Mouse (Mus musculus): ENCODE results near the gene Tbc1d10b.

DNA sequence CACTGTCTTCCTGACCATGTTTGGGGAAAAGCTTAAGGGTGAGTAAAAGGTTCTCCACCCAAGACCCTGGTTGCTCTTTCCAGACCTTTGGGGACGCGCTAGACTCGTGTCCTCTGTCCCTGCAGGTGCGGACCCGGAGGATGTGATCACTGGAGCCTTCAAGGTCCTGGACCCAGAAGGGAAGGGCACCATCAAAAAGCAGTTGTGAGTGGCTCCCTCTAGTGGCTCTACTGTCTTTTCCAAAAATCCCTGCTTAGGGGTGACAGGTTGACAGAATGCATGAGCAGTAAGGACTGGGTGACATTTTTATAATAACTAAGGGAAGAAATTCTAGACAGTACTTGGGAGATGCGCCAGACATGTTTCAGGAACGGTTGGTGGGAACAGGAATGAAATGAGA is 5.2 kb upstream of the Tbc1d10b start:
- TF ChIP-seq MYOD1 (IDR thresholded peaks at IDR 0.05; ENCODE audit: control insufficient read depth in 1 of 3, insufficient read length in 2 of 3, low read depth in 2 of 3) (no peak), USF1 (IDR thresholded peaks at IDR 0.05; ENCODE audit: low read depth) (no peak), POLR2A (IDR thresholded peaks at IDR 0.05; ENCODE audit: insufficient read length, low read depth) (no peak), MYOG (IDR thresholded peaks at IDR 0.05; ENCODE audit: control insufficient read depth in 1 of 3, insufficient read depth in 1 of 3, insufficient read length in 2 of 3, low read depth in 2 of 3) (no peak), TCF12 (IDR thresholded peaks at IDR 0.05; ENCODE audit: insufficient read depth, poor library complexity, severe bottlenecking) (no peak), E2F4 (IDR thresholded peaks at IDR 0.05; ENCODE audit: insufficient read depth) (no peak), MAX (IDR thresholded peaks at IDR 0.05; ENCODE audit: low read depth) (no peak), POLR2AphosphoS2 (IDR thresholded peaks at IDR 0.05; ENCODE audit: insufficient read length, low read depth) (peak; percentile 46), TCF3 (IDR thresholded peaks at IDR 0.05; ENCODE audit: insufficient read length, low read depth) (no peak), CEBPB (IDR thresholded peaks at IDR 0.05; ENCODE audit: insufficient read depth, poor library complexity, severe bottlenecking) (no peak)

Measured in myocyte (in vitro differentiated cells).